Comparison of ENCODE assay signal across 10 mouse cellular contexts in the genomic region with DNA sequence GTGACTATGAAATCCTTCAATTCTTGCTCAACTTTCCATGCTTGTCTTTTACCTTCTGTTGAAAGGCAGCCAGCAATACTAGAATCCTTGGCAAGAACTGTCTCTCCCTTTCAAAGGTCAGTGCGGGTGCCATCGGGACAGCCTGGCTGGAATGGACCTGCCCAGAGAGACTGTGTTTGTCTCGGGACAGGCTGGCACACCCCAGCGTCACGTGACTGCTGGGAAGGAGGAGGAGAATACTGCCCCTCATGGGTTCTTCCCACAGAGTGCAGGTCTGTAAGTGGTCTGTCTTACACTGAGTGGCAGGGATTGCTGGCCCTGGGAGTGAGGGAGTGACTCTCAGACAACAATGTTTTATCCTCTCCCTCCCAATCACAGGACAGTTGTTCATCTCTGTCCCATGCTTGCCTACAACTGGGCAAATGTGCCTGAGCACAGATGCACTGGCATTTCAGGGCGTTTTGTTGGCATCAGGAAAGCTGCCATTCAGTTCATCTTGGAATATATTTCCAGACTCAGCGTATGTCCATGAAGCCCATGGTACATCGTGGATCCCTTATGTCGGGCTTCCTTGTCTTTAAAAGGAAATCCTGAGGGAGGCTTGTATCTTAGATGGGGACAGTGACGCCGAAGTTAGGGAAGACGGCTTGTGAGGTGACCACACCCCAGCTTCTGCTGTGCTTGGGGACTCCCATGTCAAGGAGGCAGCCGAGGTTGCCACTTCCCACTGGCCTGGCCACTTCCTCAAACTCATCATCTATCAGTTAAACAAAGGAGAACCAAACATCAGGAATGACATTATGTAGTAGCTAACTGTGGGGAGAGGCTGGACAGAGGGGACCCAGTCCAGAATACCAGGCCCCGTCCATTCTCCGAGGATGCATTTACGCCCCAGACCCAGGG.
A peak's percentile ranks its signal among the peaks of the same experiment; 100 is the strongest.
DNase-seq lines count a peak whose midpoint lies in the region; ATAC-seq and TF ChIP-seq lines count a peak whose summit lies in the region.
"Had no signal": no experiment of that assay in that cellular context is flagged by ENCODE, and none has a peak within 500 bp of the region (broad histone marks: within the 10 kb centered on the region; RNA-seq: fewer than 3 reads in every experiment).

No protein-coding gene starts in this region.

- H3K4me2 ChIP-seq in kidney, embryonic 14.5 days (replicated peaks; ENCODE audit: low read depth, low read length), result no peak overlapping the region

- H3K27me3 ChIP-seq in kidney, embryonic 14.5 days (ENCODE audit: control insufficient read depth, insufficient read depth, low read length), result no peaks in the 10 kb centered on the region
- no peaks in the 10 kb centered on the region; the same call in 1 of the 2 replicates for H3K27me3 ChIP-seq in thymus, adult 2 months (ENCODE audit: control insufficient read depth, insufficient read depth, low read length)

- 0 out of 2 replicates have a peak, but pooled peaks cover 2% of the 10 kb centered on the region for H3K9me3 ChIP-seq in kidney, embryonic 14.5 days (ENCODE audit: control insufficient read depth, low read length)

- no peak for TF ChIP-seq POLR2A in thymus, adult 2 months (IDR thresholded peaks at IDR 0.05; ENCODE audit: control insufficient read depth, extremely low read depth, insufficient read depth, low read length, poor library complexity)

- H3K9ac ChIP-seq in kidney, embryonic 14.5 days (ENCODE audit: low read depth, low read length), result no peak overlapping the region

- no peak for TF ChIP-seq CTCF in thymus, adult 2 months (IDR thresholded peaks at IDR 0.05; ENCODE audit: borderline replicate concordance, control insufficient read depth, extremely low read depth, insufficient read depth, low read length, poor library complexity)

- ATAC-seq in kidney, embryonic 14.5 days (ENCODE audit: low FRiP score, low TSS enrichment), result no peak
- ATAC-seq in granulocyte monocyte progenitor cell, adult 5-6 weeks (replicated peaks; ENCODE audit: poor library complexity, severe bottlenecking), result peak; percentile 93

- WGBS in kidney, embryonic 14.5 days, result 86% methylated on average over 16 of the region's 16 CpGs
- whole genome bisulfite sequencing in thymus, adult 2 months, result 73% methylated on average over 16 of the region's 16 CpGs

- H3K36me3 ChIP-seq in kidney, embryonic 14.5 days (ENCODE audit: control insufficient read depth, insufficient read depth, low read length), result no peaks in the 10 kb centered on the region
- no peaks in the 10 kb centered on the region for H3K36me3 ChIP-seq in thymus, adult 2 months (ENCODE audit: control insufficient read depth, insufficient read depth, low read length)

- no peaks in the 10 kb centered on the region for H3K4me1 ChIP-seq in kidney, embryonic 14.5 days (ENCODE audit: control insufficient read depth, insufficient read depth, low read length)
- peaks cover under 1% of the 10 kb centered on the region; the same call in 1 of the 2 replicates for H3K4me1 ChIP-seq in thymus, adult 2 months (replicated peaks; ENCODE audit: control insufficient read depth, insufficient read depth, low read length)

- peak; percentile 86 for DNase-seq in kidney, adult 18-20 months
- peak; percentile 77 to 80 for DNase-seq in adrenal gland, postnatal 36 days
- peak; percentile 90 to 93 for DNase-seq in kidney, postnatal 36 days
- no peak for DNase-seq in thymus, adult 2 months
- no peak for DNase-seq in yolk sac, embryonic 10.5 days (ENCODE audit: low spot score)
- DNase-seq in right cerebral cortex, postnatal 36 days (ENCODE audit: low spot score in 2 of 2), result no peak

- no peak overlapping the region for H3K27ac ChIP-seq in kidney, embryonic 14.5 days (ENCODE audit: low read depth, low read length)
- H3K27ac ChIP-seq in thymus, adult 2 months (ENCODE audit: control insufficient read depth, insufficient read depth, low read length), result no peak overlapping the region

- H3K4me3 ChIP-seq in kidney, embryonic 14.5 days (ENCODE audit: low read length), result no peak overlapping the region
- H3K4me3 ChIP-seq in thymus, adult 2 months (ENCODE audit: control insufficient read depth, insufficient read depth, low read length), result no peak overlapping the region
- H3K4me3 ChIP-seq: erythroblast, embryonic 14.5 days; megakaryocyte, embryonic 14.5 days had no signal

Comparison
In these comparisons a context has a peak if more than half of its experiments do, and no peak if none do; other contexts are left out.
1. DNase-seq: peak in kidney, adult 18-20 months (single experiment), adrenal gland, postnatal 36 days (2 of 2) and kidney, postnatal 36 days (2 of 2); none in thymus, adult 2 months (single experiment), yolk sac, embryonic 10.5 days (single experiment) and right cerebral cortex, postnatal 36 days (0 of 2).